Mouse (Mus musculus) brain, embryonic 14.5 days (tissue): ENCODE measurements around the gene Lama1. TPM values are rescaled to one million over a fixed set of nuclear protein-coding genes. Genes with fewer than 3 reads are reported as not detected.
A peak's percentile ranks its signal among the peaks of the same experiment; 100 is the strongest.
"Not testable (repeated sequence)": the region's sequence is repeated elsewhere in the genome, so short reads cannot be mapped to it uniquely, and the experiment has no call there.

Source experiments
- DNase-seq: peaks from one replicate; pipeline ENCODE4 v3.0.0-alpha.2; 2011; ENCODE audit warnings: low read depth
- CTCF ChIP-seq: fragments of 200-500 bp; IDR thresholded peaks from 2 replicates; pipeline ENCODE4 v1.5.1; 2012; ENCODE audit warnings: inconsistent platforms, mild to moderate bottlenecking, moderate library complexity, borderline replicate concordance; ENCODE audit not compliant: insufficient read depth, insufficient read length; ENCODE audit errors: extremely low read depth
- POLR2A ChIP-seq: fragments of 200-500 bp; IDR thresholded peaks from 2 replicates; pipeline ENCODE4 v1.6.1; 2012; ENCODE audit warnings: mild to moderate bottlenecking, inconsistent platforms, borderline replicate concordance; ENCODE audit not compliant: poor library complexity, insufficient read depth, insufficient read length, severe bottlenecking; ENCODE audit errors: extremely low read depth
- polyA plus RNA-seq: library from polyadenylated mRNA; depleted of rRNA; stranded (reverse); fragments of >200 nt; gene quantifications from 2 replicates; pipeline ENCODE4 v1.2.3, GENCODE M21; 2012

Lama1 gene
- polyA plus RNA-seq, 1 experiment: 14.0 TPM

DNA sequence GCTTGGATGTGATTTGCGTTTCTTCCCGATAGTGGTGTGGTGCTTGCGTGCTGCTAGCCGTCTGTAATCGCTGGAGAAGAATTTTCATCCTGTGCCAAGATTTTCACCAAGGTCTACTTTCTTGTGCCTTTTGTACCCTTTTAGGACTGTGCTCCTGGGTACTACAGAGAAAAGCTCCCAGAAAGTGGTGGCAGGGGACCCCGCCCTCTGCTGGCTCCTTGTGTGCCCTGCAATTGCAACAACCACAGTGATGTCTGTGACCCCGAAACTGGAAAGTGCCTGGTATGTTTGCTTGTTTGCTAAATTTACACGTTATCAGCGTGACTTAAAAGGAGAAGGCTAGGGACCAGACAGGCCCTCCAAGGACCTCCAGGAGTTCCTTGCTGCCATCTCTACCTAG, 79.7 kb downstream of the Lama1 start:
- peak; percentile 25 for DNase-seq
- no peak for TF ChIP-seq POLR2A
- peak; percentile 66 for TF ChIP-seq CTCF

DNA sequence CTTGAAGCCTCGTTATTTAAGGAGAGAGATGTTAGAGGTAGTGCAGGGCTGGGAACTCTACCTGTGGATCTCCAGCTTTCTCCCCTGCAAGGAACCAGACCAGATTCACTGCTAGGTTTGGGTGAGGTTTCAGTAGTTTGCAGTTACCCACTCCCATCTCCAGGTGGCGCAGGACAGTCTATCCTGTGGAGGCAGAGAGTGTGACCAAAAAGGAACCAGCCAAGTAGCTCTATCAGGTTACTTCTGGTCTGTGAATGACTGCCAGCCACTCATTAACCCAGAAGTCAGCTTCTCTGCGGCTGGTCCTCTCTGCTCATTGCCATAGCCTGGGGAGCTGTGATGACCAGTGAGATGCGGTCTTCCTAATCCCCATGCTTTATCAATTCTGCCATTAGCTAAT, 82.8 kb downstream of the Lama1 start:
- TF ChIP-seq POLR2A (no peak), CTCF (peak; percentile 64)
- DNase-seq: peak; percentile 41

DNA sequence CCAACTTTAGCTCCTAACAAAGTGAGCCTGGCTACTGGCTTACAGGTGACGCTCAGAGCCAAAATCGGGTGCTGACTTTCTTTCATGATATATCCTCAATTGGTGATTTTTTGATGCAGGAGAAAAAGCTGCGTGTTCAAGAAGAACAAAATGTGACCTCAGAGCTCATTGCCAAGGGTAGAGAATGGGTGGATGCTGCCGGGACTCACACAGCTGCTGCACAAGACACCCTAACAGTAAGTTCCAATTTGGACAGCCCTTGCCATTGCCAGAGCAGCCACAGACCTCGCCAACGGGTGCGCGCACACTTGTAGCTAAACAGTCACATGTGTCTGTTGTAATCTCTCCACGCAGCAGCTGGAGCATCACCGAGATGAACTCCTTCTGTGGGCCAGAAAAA, 94.0 kb downstream of the Lama1 start:
- no peak for DNase-seq
- TF ChIP-seq POLR2A (no peak), CTCF (no peak)

DNA sequence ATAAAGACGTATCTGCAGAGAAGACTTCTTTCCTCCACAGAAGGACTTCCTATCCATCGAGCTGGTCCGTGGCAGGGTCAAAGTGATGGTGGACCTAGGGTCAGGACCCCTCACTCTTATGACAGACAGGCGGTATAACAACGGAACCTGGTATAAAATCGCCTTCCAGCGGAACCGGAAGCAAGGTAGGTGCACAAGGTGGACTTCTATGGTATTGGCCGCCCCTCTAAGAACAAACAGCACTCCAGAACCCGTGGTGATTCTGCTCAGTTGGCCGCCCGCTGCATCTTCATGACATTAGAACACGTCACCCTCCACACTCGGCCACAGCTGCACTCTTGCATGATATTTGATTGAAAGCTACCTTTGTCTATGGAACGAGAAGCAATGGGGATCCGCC, 112.1 kb downstream of the Lama1 start:
- no peak for DNase-seq
- TF ChIP-seq POLR2A: no peak
- no peak for TF ChIP-seq CTCF

DNA sequence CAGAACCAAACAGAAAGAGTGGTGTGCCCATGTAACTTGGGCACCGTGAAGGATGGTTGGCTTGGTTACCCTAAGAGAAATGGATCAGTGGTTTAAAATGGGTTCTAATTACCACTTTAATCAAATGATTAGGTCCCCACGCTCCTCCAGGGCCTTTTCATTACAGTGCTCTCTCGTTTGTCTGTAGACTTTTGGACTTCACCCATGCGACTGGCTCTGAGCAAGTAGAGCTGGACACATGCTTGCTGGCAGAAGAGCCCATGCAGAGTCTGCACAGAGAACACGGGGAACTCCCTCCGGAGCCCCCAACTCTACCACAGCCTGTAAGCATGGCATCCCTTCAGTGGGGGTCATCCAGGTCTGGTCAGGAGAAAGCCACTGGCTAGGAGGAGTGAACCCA, 116.6 kb downstream of the Lama1 start:
- DNase-seq: no peak
- TF ChIP-seq POLR2A (no peak), CTCF (no peak)

DNA sequence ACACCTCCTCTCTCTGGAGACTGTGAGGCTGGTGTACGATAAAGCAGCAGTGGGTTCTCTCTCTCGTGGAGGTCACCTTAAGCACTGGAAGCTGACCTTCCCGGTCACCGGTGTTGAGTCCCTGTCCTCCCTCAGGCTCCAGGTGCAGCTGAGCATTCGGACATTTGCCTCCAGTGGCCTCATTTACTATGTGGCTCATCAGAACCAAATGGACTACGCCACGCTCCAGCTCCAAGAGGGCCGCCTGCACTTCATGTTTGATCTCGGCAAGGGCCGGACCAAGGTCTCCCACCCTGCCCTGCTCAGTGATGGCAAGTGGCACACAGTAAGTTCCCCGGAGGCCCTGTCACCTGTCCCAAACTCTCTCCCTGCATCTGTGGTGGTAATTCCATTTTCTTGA, 118.7 kb downstream of the Lama1 start:
- DNase-seq: no peak
- TF ChIP-seq POLR2A (no peak), CTCF (no peak)

DNA sequence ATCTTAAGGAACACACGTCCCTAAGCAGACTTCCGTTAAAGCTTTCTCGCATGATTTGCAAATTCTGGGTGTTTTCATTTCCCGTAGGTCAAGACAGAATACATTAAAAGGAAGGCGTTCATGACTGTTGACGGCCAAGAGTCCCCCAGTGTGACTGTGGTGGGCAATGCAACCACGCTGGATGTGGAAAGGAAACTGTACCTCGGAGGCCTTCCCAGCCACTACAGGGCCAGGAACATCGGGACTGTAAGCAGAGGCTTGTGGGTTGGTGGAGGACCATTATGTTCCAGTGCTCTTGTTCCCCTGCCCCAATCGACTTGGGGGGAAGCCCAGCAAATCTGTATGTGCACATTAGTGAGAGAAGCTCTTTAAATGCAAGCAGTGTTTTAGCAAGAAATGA, 119.9 kb downstream of the Lama1 start:
- TF ChIP-seq POLR2A (no peak), CTCF (no peak)
- no peak for DNase-seq

DNA sequence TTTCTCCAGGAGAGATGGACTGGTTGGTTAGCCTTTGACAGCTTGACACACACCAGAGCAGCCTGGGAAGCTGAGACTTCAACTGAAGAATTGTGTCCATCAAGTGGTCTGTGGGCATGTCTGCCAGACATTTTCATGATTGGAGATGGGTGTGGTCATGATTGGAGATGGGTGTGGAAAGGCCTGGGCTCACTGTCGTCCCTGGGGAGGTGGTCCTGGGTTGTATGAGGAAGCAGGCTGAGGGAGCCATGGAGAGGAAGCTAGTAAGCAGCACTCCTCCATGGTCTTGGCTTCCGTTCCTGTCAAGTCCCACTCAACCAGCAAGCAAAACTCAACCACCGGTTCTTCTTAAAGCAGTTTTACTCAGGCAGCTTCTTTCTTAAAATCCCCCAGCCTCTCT, 130.4 kb downstream of the Lama1 start:
- TF ChIP-seq CTCF (no peak), POLR2A (no peak)
- DNase-seq: no peak

DNA sequence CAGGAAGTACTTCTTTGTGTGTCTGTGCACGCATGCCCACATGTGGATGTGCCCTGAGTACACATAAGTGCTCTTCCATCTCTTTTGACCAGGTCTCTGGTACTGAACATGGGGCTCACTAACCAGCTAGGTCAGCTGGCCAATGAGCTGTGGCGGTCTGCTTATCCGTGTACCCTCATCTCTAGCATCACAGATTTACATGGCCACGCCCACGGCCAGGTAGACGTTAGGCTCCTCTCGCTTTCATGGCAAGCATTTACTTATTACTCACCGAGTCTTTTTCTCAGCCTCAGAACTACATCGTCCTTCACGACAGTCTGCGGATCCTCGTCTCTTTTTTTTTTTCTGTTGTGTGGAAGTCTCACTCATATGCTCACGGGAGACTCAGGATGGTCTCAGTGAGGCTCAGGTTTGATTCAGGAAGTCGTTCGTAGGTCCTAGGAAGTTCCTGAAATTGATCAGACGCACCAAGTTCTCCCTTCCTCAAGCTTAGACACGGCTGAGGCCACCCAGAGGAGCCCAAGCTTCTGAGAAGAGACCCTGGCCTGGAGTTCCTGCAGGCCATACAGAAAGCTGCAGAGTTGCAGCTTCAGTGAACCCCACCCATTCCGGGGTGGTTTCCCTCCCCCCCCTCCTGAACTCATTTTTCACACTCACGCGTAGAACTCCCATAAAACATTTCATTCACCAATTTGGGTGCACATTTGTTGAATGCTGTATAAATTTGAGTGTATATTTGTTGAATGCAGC, 139.3 kb downstream of the Lama1 start:
- TF ChIP-seq CTCF: no peak
- no peak for DNase-seq

DNA sequence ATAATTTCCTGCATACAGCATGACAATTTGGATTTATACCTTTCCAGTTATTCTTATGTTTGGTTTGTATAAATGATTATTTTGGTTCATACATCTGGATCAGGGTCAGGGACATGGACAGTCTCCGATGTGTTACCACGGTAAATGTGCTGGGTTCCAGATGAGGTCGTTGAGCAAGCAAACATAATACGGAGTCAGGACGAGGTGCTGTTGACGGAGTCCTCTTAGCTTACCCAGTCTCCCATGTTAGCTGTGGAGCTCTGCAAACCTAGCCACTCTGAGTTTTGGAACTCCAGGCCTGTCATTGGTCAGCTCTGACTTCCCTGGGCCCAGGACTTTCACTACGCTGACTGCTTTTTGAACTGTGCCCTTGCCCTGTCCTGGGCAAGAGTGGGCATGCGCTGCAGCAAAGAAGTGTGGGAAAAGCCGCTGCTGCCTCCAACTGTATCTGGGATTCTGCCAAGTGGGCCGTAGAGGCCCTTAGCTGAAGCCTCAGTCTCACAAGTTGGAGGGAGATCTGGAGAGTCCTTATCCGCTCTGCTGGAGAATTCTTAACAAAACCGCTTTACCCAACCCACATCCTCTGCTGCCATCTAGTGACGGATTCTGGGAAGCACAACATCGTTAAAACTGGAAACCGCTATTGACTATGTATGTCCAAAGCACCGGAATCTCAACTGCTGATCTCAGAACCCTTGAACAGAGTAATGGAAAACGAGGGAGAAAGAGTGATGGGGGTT, 140.5 kb downstream of the Lama1 start:
- peak; percentile 90 for DNase-seq
- TF ChIP-seq CTCF (peak; percentile 85), POLR2A (no peak)

DNA sequence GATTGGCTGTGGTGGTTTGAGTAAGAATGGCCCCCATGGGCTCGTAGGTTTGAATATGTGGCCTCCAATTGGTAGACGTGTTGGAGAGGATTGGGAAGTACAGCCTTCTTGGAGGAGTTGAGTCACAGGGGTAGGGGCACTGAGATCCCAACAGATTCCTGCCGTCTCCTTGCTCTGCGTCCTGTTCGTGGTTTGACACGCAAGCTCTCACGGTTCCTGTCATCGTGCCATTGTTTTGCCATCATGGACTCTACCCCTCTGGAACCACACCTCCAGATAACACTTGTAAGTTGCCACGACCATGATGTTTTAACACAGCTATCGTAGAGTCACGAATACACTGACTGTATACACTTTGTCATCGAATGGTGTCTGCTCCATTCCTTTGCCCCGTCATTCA, 141.9 kb downstream of the Lama1 start:
- DNase-seq: no peak
- no peak for TF ChIP-seq CTCF

DNA sequence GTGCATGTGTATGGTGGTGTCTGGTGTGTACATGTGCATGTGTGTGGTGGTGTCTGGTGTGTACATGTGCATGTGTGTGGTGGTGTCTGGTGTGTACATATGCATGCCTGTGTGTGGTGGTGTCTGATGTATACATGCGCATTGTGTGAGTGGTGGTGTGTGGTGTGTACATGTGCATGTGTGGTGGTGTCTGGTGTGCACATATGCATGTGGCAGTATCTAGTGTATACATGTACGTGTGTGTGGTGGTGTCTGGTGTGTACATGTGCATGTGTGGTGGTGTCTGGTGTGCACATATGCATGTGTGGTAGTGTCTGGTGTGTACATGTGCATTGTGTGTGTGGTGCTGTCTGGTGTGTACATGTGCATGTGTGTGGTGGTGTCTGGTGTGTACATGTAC, 144.4 kb downstream of the Lama1 start:
- DNase-seq: not testable (repeated sequence)

DNA sequence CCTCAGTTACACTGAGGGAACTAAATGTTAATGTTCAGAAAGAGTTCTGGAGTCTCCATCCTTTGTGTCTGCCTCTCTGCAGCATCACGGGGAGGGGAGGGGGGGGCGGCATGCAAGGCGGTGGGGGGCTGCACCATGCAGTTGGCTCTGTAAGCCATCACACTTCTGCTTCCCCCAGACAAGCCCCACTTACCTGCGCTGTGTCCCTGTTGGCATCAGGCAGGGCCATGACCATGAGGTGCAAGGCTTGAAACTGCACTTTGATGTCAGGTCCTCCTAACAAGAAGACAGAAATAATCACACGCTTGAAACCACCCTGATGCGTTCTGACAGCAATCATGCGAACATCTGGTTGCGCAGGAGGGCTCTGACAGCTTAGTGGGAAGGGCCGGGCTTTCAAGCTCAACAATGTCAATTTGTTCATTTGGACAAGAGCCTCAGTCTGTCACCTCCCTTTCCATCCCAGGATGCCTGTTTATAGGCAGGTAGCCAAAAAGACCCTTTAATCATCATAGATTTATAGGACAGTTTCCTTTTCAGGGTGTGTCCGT, 164.1 kb downstream of the Lama1 start:
- peak; percentile 43 for DNase-seq
- TF ChIP-seq CTCF: no peak
- no peak for TF ChIP-seq POLR2A
